Mouse (Mus musculus): ENCODE results near the gene Amh. TPM values are rescaled to one million over a fixed set of nuclear protein-coding genes. Genes with fewer than 3 reads are reported as not detected.
A peak's percentile ranks its signal among the peaks of the same experiment; 100 is the strongest.
"Not testable (repeated sequence)": the region's sequence is repeated elsewhere in the genome, so short reads cannot be mapped to it uniquely, and the experiment has no call there.

Amh gene
- polyA plus RNA-seq, 1 experiment: not detected

GRCm38 (mm10) chr10:80823847-80824643 lies 19.0 kb downstream of the Amh start:
- TF ChIP-seq POLR2A (IDR thresholded peaks at IDR 0.05; ENCODE audit: low read depth, low read length) (no peak), CTCF (IDR thresholded peaks at IDR 0.05; ENCODE audit: borderline replicate concordance, insufficient read depth, low read length) (no peak)
- H3K4me1 ChIP-seq (ENCODE audit: control insufficient read depth, insufficient read depth, low read length): no peaks in the 10 kb centered on the region

GRCm38 (mm10) chr10:80824827-80825226 lies 19.8 kb downstream of the Amh start:
- no peaks in the 10 kb centered on the region for H3K4me1 ChIP-seq (ENCODE audit: control insufficient read depth, insufficient read depth, low read length)
- H3K4me3 ChIP-seq (ENCODE audit: insufficient read depth, low read length): no peak overlapping the region
- TF ChIP-seq POLR2A (IDR thresholded peaks at IDR 0.05; ENCODE audit: low read depth, low read length) (no peak), CTCF (IDR thresholded peaks at IDR 0.05; ENCODE audit: borderline replicate concordance, insufficient read depth, low read length) (no peak)
- no peak overlapping the region for H3K27ac ChIP-seq (ENCODE audit: insufficient read depth, low read length)

More at GRCm38 (mm10) chr10:80823847-80824643, 19.0 kb downstream of the Amh start:
- H3K27ac ChIP-seq (ENCODE audit: insufficient read depth, low read length): no peak overlapping the region
- H3K4me3 ChIP-seq (ENCODE audit: insufficient read depth, low read length): no peak overlapping the region

GRCm38 (mm10) chr10:80826151-80827062 lies 21.4 kb downstream of the Amh start, which contains the start of gene Oaz1:
Gene Oaz1, plus strand, starts transcription at chr10:80826656.
- Histone ChIP-seq H3K4me3 (ENCODE audit: insufficient read depth, low read length) (peak within 1 kb of the TSS; percentile 99), H3K4me1 (ENCODE audit: control insufficient read depth, insufficient read depth, low read length) (no peaks in the 10 kb centered on the region), H3K27ac (ENCODE audit: insufficient read depth, low read length) (peak within 1 kb of the TSS; percentile 77)
- no peak for TF ChIP-seq CTCF (IDR thresholded peaks at IDR 0.05; ENCODE audit: borderline replicate concordance, insufficient read depth, low read length)
- peak; percentile 98 for TF ChIP-seq POLR2A (IDR thresholded peaks at IDR 0.05; ENCODE audit: low read depth, low read length)

GRCm38 (mm10) chr10:80827063-80827869 lies 22.2 kb downstream of the Amh start:
- H3K27ac ChIP-seq (ENCODE audit: insufficient read depth, low read length): peak overlapping the region; percentile 77; the same call in 1 of the 2 replicates
- H3K4me1 ChIP-seq (ENCODE audit: control insufficient read depth, insufficient read depth, low read length): no peaks in the 10 kb centered on the region
- TF ChIP-seq CTCF (IDR thresholded peaks at IDR 0.05; ENCODE audit: borderline replicate concordance, insufficient read depth, low read length) (no peak), POLR2A (IDR thresholded peaks at IDR 0.05; ENCODE audit: low read depth, low read length) (no peak)
- peak overlapping the region; percentile 99 for H3K4me3 ChIP-seq (ENCODE audit: insufficient read depth, low read length)

GRCm38 (mm10) chr10:80827870-80828420 lies 22.9 kb downstream of the Amh start:
- Histone ChIP-seq H3K4me3 (ENCODE audit: insufficient read depth, low read length) (peak overlapping the region; percentile 99), H3K27ac (ENCODE audit: insufficient read depth, low read length) (no peak overlapping the region), H3K4me1 (ENCODE audit: control insufficient read depth, insufficient read depth, low read length) (no peaks in the 10 kb centered on the region)
- TF ChIP-seq CTCF (IDR thresholded peaks at IDR 0.05; ENCODE audit: borderline replicate concordance, insufficient read depth, low read length) (no peak), POLR2A (IDR thresholded peaks at IDR 0.05; ENCODE audit: low read depth, low read length) (no peak)

GRCm38 (mm10) chr10:80828587-80828986 lies 23.5 kb downstream of the Amh start:
- not testable (repeated sequence) for H3K27ac ChIP-seq (ENCODE audit: insufficient read depth, low read length); H3K4me1 ChIP-seq (ENCODE audit: control insufficient read depth, insufficient read depth, low read length)
- 0 out of 2 replicates have a peak overlapping the region, but pooled peaks have one; percentile 99 for H3K4me3 ChIP-seq (ENCODE audit: insufficient read depth, low read length)

GRCm38 (mm10) chr10:80829359-80830278 lies 24.6 kb downstream of the Amh start:
- TF ChIP-seq CTCF (IDR thresholded peaks at IDR 0.05; ENCODE audit: borderline replicate concordance, insufficient read depth, low read length) (no peak), POLR2A (IDR thresholded peaks at IDR 0.05; ENCODE audit: low read depth, low read length) (no peak; the same call in 1 of the 2 replicates)

GRCm38 (mm10) chr10:80831136-80831535 lies 26.1 kb downstream of the Amh start:
- TF ChIP-seq CTCF (IDR thresholded peaks at IDR 0.05; ENCODE audit: borderline replicate concordance, insufficient read depth, low read length): no peak
- no peak for TF ChIP-seq POLR2A (IDR thresholded peaks at IDR 0.05; ENCODE audit: low read depth, low read length)
- Histone ChIP-seq H3K4me3 (ENCODE audit: insufficient read depth, low read length) (no peak overlapping the region), H3K27ac (ENCODE audit: insufficient read depth, low read length) (no peak overlapping the region), H3K4me1 (ENCODE audit: control insufficient read depth, insufficient read depth, low read length) (no peaks in the 10 kb centered on the region)

More at GRCm38 (mm10) chr10:80829359-80830278, 24.6 kb downstream of the Amh start:
- H3K27ac ChIP-seq (ENCODE audit: insufficient read depth, low read length): no peak overlapping the region
- no peak overlapping the region for H3K4me3 ChIP-seq (ENCODE audit: insufficient read depth, low read length)
- H3K4me1 ChIP-seq (ENCODE audit: control insufficient read depth, insufficient read depth, low read length): no peaks in the 10 kb centered on the region
